Mouse (Mus musculus): ENCODE results near the gene H2afv. TPM values are rescaled to one million over a fixed set of nuclear protein-coding genes. Genes with fewer than 3 reads are reported as not detected.

The H2afv gene
- polyA plus RNA-seq (2015; fragmentation: Nextera tagmentation; extraction: Ambion mirVana), result 581 and 621 TPM in 2 replicates

DNA sequence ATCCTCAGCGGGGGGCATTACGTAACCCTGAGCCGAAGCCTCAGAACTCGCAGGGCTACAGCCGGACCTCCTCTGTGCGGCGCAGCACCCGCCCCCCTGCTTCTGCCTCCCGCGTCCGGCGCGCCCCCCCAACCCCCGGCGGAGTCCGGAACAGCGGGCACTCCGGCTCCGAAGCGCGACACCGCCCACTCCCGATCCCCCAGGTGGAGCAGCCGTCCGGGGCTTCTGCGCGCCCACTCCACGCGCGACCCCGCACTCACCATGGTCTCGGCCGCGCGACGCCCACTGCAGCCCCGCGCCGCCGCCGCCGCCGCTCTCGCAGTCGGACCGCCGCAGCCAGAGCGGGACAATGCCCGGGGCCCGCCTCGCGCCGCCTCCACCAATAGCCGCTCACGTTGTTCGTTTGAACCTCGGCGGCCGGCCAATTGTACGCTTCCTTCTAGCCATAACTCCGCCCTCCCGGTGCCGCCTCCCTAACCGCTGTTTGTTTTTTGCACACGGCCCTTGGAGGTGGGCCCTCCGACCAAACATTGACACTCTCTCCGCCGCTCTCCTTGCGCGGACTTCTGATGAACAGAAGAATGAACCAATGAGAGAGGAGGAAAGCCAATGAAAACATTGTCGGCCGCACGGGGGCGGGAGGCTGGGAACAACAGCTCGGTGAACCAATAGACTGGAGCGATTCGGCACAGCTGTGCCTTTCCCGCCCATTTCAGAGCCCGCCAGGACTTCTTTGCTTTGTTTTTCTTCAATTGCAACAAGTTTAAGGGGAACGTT is at the start of gene H2afv:
Gene H2afv, minus strand, starts transcription at position 367 of the 777 bp plus-strand sequence.
- Histone ChIP-seq H3K27ac (ENCODE audit: low read length) (peak within 1 kb of the TSS; percentile 97), H3K9me3 (ENCODE audit: control insufficient read depth, low read length) (no peaks in the 10 kb centered on the region), H3K4me3 (ENCODE audit: low read length) (peak within 1 kb of the TSS; percentile 86), H3K4me1 (replicated peaks; ENCODE audit: control insufficient read depth, insufficient read depth, low read length) (peaks cover 8% of the 10 kb centered on the region; the same call in 1 of the 2 replicates), H3K9ac (ENCODE audit: low read length) (peak within 1 kb of the TSS; percentile 93), H3K36me3 (ENCODE audit: control insufficient read depth, insufficient read depth, low read length) (peaks cover 8% of the 10 kb centered on the region; the same call in 1 of the 2 replicates), H3K4me2 (ENCODE audit: low read depth, low read length) (peak within 1 kb of the TSS; percentile 71), H3K27me3 (ENCODE audit: control insufficient read depth, insufficient read depth, low read depth, low read length) (no peaks in the 10 kb centered on the region)
- peak; percentile 98 for ATAC-seq (ENCODE audit: low read depth)
- WGBS, result under 1% methylated on average over 70 of the region's 80 CpGs

DNA sequence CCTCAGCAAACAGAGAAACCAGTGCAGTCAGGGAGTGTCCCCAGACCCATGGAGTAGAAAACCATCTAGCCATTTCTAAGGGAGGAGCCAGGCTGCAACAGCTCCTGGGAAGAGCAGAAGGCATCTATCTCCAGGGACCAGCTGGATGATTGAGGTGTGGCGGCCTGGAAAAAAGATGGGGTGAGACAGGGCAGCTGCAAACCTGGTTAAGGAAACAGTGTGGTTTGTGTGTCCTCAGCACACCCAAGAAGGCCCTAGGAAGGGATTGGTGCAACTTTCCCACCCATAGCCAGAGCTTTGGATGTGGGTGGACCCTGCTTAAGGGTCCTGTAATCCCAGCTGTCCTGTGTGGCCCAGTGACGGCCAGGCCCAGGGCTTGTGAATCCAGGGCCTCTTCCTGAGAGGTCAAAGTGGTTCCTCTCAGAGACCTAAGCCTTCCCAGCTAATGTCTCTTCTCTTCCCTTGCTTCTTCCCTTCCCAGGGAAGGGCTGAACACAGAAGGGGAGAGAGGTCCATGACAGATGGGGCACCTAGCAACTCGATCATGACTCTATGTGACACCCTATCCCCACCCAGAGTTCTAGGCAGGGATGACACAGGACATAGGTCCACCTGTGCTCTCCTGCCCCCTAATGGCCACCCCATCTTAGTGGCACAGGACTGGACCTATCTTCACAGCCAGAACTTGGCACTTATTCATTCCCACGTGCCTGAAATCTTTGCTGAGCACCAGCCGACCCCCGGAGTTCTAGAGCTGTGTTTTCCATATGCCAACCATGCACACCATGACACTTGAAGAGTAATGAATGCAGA is 45.7 kb upstream of the H2afv start:
- Histone ChIP-seq H3K4me2 (ENCODE audit: low read depth, low read length) (no peak overlapping the region), H3K4me1 (replicated peaks; ENCODE audit: control insufficient read depth, insufficient read depth, low read length) (peaks cover 3% of the 10 kb centered on the region), H3K9me3 (ENCODE audit: control insufficient read depth, low read length) (no peaks in the 10 kb centered on the region; the same call in 1 of the 2 replicates), H3K27me3 (ENCODE audit: control insufficient read depth, insufficient read depth, low read depth, low read length) (no peaks in the 10 kb centered on the region), H3K36me3 (ENCODE audit: control insufficient read depth, insufficient read depth, low read length) (no peaks in the 10 kb centered on the region), H3K9ac (ENCODE audit: low read length) (no peak overlapping the region), H3K27ac (ENCODE audit: low read length) (no peak overlapping the region), H3K4me3 (ENCODE audit: low read length) (no peak overlapping the region)
- 37% methylated on average over 6 of the region's 6 CpGs for WGBS
- ATAC-seq (ENCODE audit: low read depth), result no peak

- ATAC-seq (ENCODE audit: low read depth), result no peak
Observed at GRCm38 (mm10) chr11:6489257-6489656, 45.0 kb upstream of the H2afv start.

DNA sequence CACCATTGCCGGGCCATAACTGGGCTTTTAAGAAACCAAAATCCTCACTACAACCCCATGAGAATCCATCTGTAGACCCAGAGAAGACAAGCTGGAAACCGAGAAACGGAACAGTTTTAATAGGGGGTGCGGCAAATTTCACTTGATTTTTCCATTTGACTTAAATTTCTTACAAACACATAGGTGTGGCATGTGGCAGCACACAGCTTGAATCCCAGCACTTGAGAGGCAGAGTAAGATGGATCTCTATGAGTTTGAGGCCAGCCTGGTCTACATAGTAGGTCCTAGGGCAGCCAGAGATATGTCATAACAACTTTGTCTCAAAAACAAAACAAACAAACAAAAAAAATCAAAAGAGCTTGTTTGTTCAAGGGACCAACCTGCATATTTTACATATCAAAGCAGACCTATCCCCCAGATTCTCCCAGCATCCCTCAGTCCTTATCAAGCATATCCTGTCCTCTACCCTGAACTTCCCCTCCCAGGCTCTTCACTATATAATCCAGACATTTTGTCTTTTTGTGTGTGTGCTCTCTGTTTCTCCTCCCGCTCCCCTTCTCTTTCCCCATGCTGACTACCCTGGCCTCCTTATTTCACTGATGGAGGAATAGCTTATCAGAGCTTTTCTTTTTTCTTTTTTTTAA is 43.9 kb upstream of the H2afv start:
- Histone ChIP-seq H3K4me2 (ENCODE audit: low read depth, low read length) (no peak overlapping the region), H3K4me1 (replicated peaks; ENCODE audit: control insufficient read depth, insufficient read depth, low read length) (peaks cover 3% of the 10 kb centered on the region), H3K36me3 (ENCODE audit: control insufficient read depth, insufficient read depth, low read length) (no peaks in the 10 kb centered on the region), H3K9me3 (ENCODE audit: control insufficient read depth, low read length) (no peaks in the 10 kb centered on the region; the same call in 1 of the 2 replicates), H3K9ac (ENCODE audit: low read length) (no peak overlapping the region), H3K27ac (ENCODE audit: low read length) (peak overlapping the region; percentile 46; the same call in 1 of the 2 replicates), H3K4me3 (ENCODE audit: low read length) (no peak overlapping the region), H3K27me3 (ENCODE audit: control insufficient read depth, insufficient read depth, low read depth, low read length) (no peaks in the 10 kb centered on the region)
- no peak for ATAC-seq (ENCODE audit: low read depth)
- 97% methylated on average over 5 of the region's 5 CpGs for WGBS

More at GRCm38 (mm10) chr11:6489257-6489656, 45.0 kb upstream of the H2afv start:
- no peaks in the 10 kb centered on the region; the same call in 1 of the 2 replicates for H3K9me3 ChIP-seq (ENCODE audit: control insufficient read depth, low read length)
- no peaks in the 10 kb centered on the region for H3K27me3 ChIP-seq (ENCODE audit: control insufficient read depth, insufficient read depth, low read depth, low read length)
- H3K9ac ChIP-seq (ENCODE audit: low read length), result no peak overlapping the region
- H3K36me3 ChIP-seq (ENCODE audit: control insufficient read depth, insufficient read depth, low read length), result no peaks in the 10 kb centered on the region
- WGBS, result 92% methylated on average over 7 of the region's 7 CpGs
- H3K4me3 ChIP-seq (ENCODE audit: low read length), result no peak overlapping the region
- H3K27ac ChIP-seq (ENCODE audit: low read length), result no peak overlapping the region
- H3K4me2 ChIP-seq (ENCODE audit: low read depth, low read length), result no peak overlapping the region
- peaks cover 3% of the 10 kb centered on the region for H3K4me1 ChIP-seq (replicated peaks; ENCODE audit: control insufficient read depth, insufficient read depth, low read length)

GRCm38 (mm10) chr11:6487496-6487895 is 43.3 kb upstream of the H2afv start:
- Histone ChIP-seq H3K36me3 (ENCODE audit: control insufficient read depth, insufficient read depth, low read length) (no peaks in the 10 kb centered on the region), H3K9me3 (ENCODE audit: control insufficient read depth, low read length) (no peaks in the 10 kb centered on the region; the same call in 1 of the 2 replicates), H3K4me1 (replicated peaks; ENCODE audit: control insufficient read depth, insufficient read depth, low read length) (peaks cover 3% of the 10 kb centered on the region), H3K27me3 (ENCODE audit: control insufficient read depth, insufficient read depth, low read depth, low read length) (no peaks in the 10 kb centered on the region), H3K27ac (ENCODE audit: low read length) (peak overlapping the region; percentile 46; the same call in 1 of the 2 replicates), H3K4me3 (ENCODE audit: low read length) (no peak overlapping the region), H3K9ac (ENCODE audit: low read length) (0 out of 2 replicates have a peak overlapping the region, but pooled peaks have one; percentile 11), H3K4me2 (ENCODE audit: low read depth, low read length) (no peak overlapping the region)
- 26% methylated on average over 7 of the region's 7 CpGs for WGBS
- peak; percentile 80 for ATAC-seq (ENCODE audit: low read depth)

- Histone ChIP-seq H3K4me1 (replicated peaks; ENCODE audit: control insufficient read depth, insufficient read depth, low read length) (peaks cover 3% of the 10 kb centered on the region), H3K9ac (ENCODE audit: low read length) (no peak overlapping the region), H3K4me3 (ENCODE audit: low read length) (no peak overlapping the region), H3K36me3 (ENCODE audit: control insufficient read depth, insufficient read depth, low read length) (no peaks in the 10 kb centered on the region), H3K27me3 (ENCODE audit: control insufficient read depth, insufficient read depth, low read depth, low read length) (no peaks in the 10 kb centered on the region), H3K4me2 (ENCODE audit: low read depth, low read length) (no peak overlapping the region), H3K27ac (ENCODE audit: low read length) (peak overlapping the region; percentile 46; the same call in 1 of the 2 replicates), H3K9me3 (ENCODE audit: control insufficient read depth, low read length) (no peaks in the 10 kb centered on the region; the same call in 1 of the 2 replicates)
- peak; percentile 13; the same call in 1 of the 2 replicates for ATAC-seq (ENCODE audit: low read depth)
- 63% methylated on average over 6 of the region's 6 CpGs for WGBS
Observed at GRCm38 (mm10) chr11:6486916-6487315, 42.7 kb upstream of the H2afv start.

DNA sequence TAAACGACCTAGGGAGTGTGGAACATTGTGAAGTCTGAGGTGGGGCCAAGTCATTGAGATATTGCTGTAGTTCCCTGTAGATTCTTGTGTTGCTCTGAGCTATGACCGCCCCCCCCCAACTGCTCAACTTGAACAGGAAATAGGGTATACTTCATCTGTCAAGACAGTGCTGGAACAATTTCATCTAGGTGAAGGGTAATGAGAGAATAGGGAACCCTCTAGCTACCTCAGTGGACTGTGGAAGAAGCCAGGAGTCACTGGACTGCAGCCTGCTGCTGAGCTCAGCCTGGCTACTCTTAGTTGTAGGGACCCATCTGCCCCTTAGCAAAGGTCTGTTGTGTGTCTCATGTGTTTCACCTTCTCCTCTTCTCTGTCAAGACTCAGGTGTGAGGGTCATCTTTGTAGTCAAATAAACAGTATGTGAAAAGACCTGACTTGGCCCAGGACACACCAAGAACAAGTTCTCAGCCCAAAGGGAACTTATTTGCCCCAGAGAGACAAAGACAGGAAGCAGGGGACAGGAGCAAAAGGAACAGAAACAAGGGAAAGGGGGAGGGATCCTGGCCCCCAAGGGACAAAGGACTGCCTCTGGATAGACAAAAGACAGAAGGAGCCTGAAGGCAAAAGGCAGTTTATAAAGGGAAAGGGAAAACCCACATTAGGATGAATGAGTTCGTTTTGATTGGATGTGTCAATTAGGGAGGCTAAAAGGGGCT is 40.2 kb upstream of the H2afv start:
- Histone ChIP-seq H3K27me3 (ENCODE audit: control insufficient read depth, insufficient read depth, low read depth, low read length) (no peaks in the 10 kb centered on the region), H3K4me2 (ENCODE audit: low read depth, low read length) (no peak overlapping the region), H3K4me1 (replicated peaks; ENCODE audit: control insufficient read depth, insufficient read depth, low read length) (peaks cover 3% of the 10 kb centered on the region), H3K27ac (ENCODE audit: low read length) (no peak overlapping the region; the same call in 1 of the 2 replicates), H3K9me3 (ENCODE audit: control insufficient read depth, low read length) (no peaks in the 10 kb centered on the region), H3K36me3 (ENCODE audit: control insufficient read depth, insufficient read depth, low read length) (no peaks in the 10 kb centered on the region), H3K9ac (ENCODE audit: low read length) (no peak overlapping the region), H3K4me3 (ENCODE audit: low read length) (no peak overlapping the region)
- ATAC-seq (ENCODE audit: low read depth), result no peak
- 51% methylated on average over 3 of the region's 3 CpGs for WGBS

GRCm38 (mm10) chr11:6483103-6483502 is 38.9 kb upstream of the H2afv start:
- WGBS, result 89% methylated on average over 2 of the region's 2 CpGs
- Histone ChIP-seq H3K27me3 (ENCODE audit: control insufficient read depth, insufficient read depth, low read depth, low read length) (no peaks in the 10 kb centered on the region), H3K9ac (ENCODE audit: low read length) (no peak overlapping the region), H3K4me1 (replicated peaks; ENCODE audit: control insufficient read depth, insufficient read depth, low read length) (peaks cover 3% of the 10 kb centered on the region), H3K27ac (ENCODE audit: low read length) (no peak overlapping the region), H3K4me2 (ENCODE audit: low read depth, low read length) (no peak overlapping the region), H3K4me3 (ENCODE audit: low read length) (no peak overlapping the region), H3K36me3 (ENCODE audit: control insufficient read depth, insufficient read depth, low read length) (no peaks in the 10 kb centered on the region), H3K9me3 (ENCODE audit: control insufficient read depth, low read length) (no peaks in the 10 kb centered on the region)
- ATAC-seq (ENCODE audit: low read depth), result no peak
